Comparison of ENCODE assay signal across 19 mouse cellular contexts in the genomic region with DNA sequence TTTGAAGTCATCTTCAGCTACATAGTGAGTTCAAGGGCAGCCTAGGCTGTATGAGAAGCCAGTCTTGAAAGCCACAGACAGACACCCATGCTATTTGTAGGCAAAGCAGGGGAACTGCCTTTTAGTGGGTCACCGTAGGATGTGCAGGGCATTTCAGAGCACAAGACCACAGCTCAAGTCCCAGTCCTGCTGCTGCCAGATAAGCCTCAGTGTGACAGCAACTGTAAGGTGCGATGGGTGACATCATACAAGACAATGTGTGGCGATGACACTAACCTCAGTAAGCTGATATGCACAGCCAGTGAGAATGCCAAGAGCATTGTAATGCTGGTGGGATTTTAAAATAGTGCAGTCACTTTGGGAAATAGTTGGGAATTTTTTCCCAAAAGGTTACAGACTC. TPM values are rescaled to one million over a fixed set of nuclear protein-coding genes. Genes with fewer than 3 reads are reported as not detected.
DNase-seq lines count a peak whose midpoint lies in the region; ATAC-seq and TF ChIP-seq lines count a peak whose summit lies in the region.
"Had no signal": no experiment of that assay in that cellular context is flagged by ENCODE, and none has a peak within 500 bp of the region (broad histone marks: within the 10 kb centered on the region; RNA-seq: fewer than 3 reads in every experiment).

No protein-coding gene starts in this region.

- H3K9me3 ChIP-seq in liver, embryonic 11.5 days (ENCODE audit: control insufficient read depth, low read length) = no peaks in the 10 kb centered on the region
- no peaks in the 10 kb centered on the region for H3K9me3 ChIP-seq in liver, postnatal 0 days (ENCODE audit: low read length)
- H3K9me3 ChIP-seq: embryonic facial prominence, embryonic 15.5 days; hindbrain, embryonic 15.5 days; intestine, embryonic 15.5 days; limb, embryonic 15.5 days; midbrain, embryonic 13.5 days had no signal

- H3K9ac ChIP-seq in liver, embryonic 11.5 days (ENCODE audit: low read depth, low read length) = no peak overlapping the region
- no peak overlapping the region for H3K9ac ChIP-seq in liver, postnatal 0 days (replicated peaks)
- H3K9ac ChIP-seq: embryonic facial prominence, embryonic 15.5 days; forebrain, postnatal 0 days; hindbrain, embryonic 15.5 days; intestine, embryonic 15.5 days; limb, embryonic 15.5 days; midbrain, embryonic 13.5 days had no signal

- H3K4me3 ChIP-seq in liver, embryonic 11.5 days (ENCODE audit: low read depth, low read length) = no peak overlapping the region
- H3K4me3 ChIP-seq in liver, postnatal 0 days (ENCODE audit: low read depth, low read length) = no peak overlapping the region
- H3K4me3 ChIP-seq: embryonic facial prominence, embryonic 15.5 days; hindbrain, embryonic 15.5 days; intestine, embryonic 15.5 days; limb, embryonic 15.5 days; midbrain, embryonic 13.5 days had no signal

- no peaks in the 10 kb centered on the region for H3K36me3 ChIP-seq in liver, embryonic 11.5 days (ENCODE audit: control insufficient read depth, insufficient read depth, low read length)
- no peaks in the 10 kb centered on the region for H3K36me3 ChIP-seq in liver, postnatal 0 days (replicated peaks; ENCODE audit: insufficient read depth, low read length)
- H3K36me3 ChIP-seq: embryonic facial prominence, embryonic 15.5 days; intestine, embryonic 15.5 days; limb, embryonic 15.5 days had no signal

- TF ChIP-seq EP300 in liver, postnatal 0 days (IDR thresholded peaks at IDR 0.05; ENCODE audit: low read depth) = 0 out of 2 replicates have a peak, but pooled peaks have one; percentile 30

- WGBS in liver, embryonic 11.5 days = 49% methylated on average over 3 of the region's 3 CpGs
- 51% methylated on average over 3 of the region's 3 CpGs for WGBS in liver, postnatal 0 days (ENCODE audit: insufficient replicate concordance)

- peaks cover 4% of the 10 kb centered on the region for H3K4me1 ChIP-seq in liver, embryonic 11.5 days (replicated peaks; ENCODE audit: control insufficient read depth, insufficient read depth, low read length)
- no peaks in the 10 kb centered on the region for H3K4me1 ChIP-seq in liver, postnatal 0 days (ENCODE audit: insufficient read depth)
- H3K4me1 ChIP-seq: embryonic facial prominence, embryonic 15.5 days; hindbrain, embryonic 15.5 days; intestine, embryonic 15.5 days; limb, embryonic 15.5 days; midbrain, embryonic 13.5 days had no signal

- H3K4me2 ChIP-seq in liver, embryonic 11.5 days = no peak overlapping the region
- H3K4me2 ChIP-seq in liver, postnatal 0 days (ENCODE audit: low read depth, low read length) = no peak overlapping the region
- H3K4me2 ChIP-seq: embryonic facial prominence, embryonic 15.5 days; hindbrain, embryonic 15.5 days; intestine, embryonic 15.5 days; limb, embryonic 15.5 days; midbrain, embryonic 13.5 days had no signal

- H3K27ac ChIP-seq in liver, embryonic 11.5 days (ENCODE audit: low read depth, low read length) = no peak overlapping the region
- H3K27ac ChIP-seq in liver, postnatal 0 days (ENCODE audit: low read depth) = no peak overlapping the region
- H3K27ac ChIP-seq: embryonic facial prominence, embryonic 15.5 days; hindbrain, embryonic 15.5 days; intestine, embryonic 15.5 days; limb, embryonic 15.5 days; macrophage; midbrain, embryonic 13.5 days had no signal

- DNase-seq in 3T3-L1 (ENCODE audit: low read depth, low spot score) = peak; percentile 34
- peak; percentile 23 for DNase-seq in NIH3T3 (ENCODE audit: low read depth)
- no peak for DNase-seq in liver, embryonic 11.5 days (ENCODE audit: low spot score)
- DNase-seq in liver, postnatal 0 days = no peak
- no peak for DNase-seq in frontal cortex, postnatal 14 days (ENCODE audit: low spot score in 2 of 2)
- no peak for DNase-seq in left cerebral cortex, adult 18-20 months (ENCODE audit: low spot score in 2 of 2)
- DNase-seq in left cerebral cortex, adult 9 months (ENCODE audit: low spot score in 2 of 2) = no peak
- DNase-seq: adrenal gland, postnatal 10 days; cerebellum, adult 9-10 months; forebrain, postnatal 0 days; kidney, adult 9 months; kidney, postnatal 36 days; thymus, adult 2 months had no signal

- H3K27me3 ChIP-seq in liver, embryonic 11.5 days (replicated peaks; ENCODE audit: control insufficient read depth, insufficient read depth, low read length) = no peaks in the 10 kb centered on the region
- H3K27me3 ChIP-seq in liver, postnatal 0 days (ENCODE audit: insufficient read depth, low read length) = no peaks in the 10 kb centered on the region
- H3K27me3 ChIP-seq: embryonic facial prominence, embryonic 15.5 days; hindbrain, embryonic 15.5 days; intestine, embryonic 15.5 days; limb, embryonic 15.5 days; midbrain, embryonic 13.5 days had no signal

- peak; percentile 92 for ATAC-seq in liver, embryonic 11.5 days (replicated peaks; ENCODE audit: low FRiP score)
- ATAC-seq in liver, postnatal 0 days = peak; percentile 43; the same call in 1 of the 2 replicates
- ATAC-seq: forebrain, postnatal 0 days; intestine, embryonic 15.5 days; midbrain, embryonic 13.5 days had no signal

- no peak for TF ChIP-seq CTCF in liver, postnatal 0 days (IDR thresholded peaks at IDR 0.05; ENCODE audit: low read depth)

RNA-seq across cellular contexts. Expression of a gene that starts 56.6 kb away (rescaled TPM):
- polyA plus RNA-seq in liver, embryonic 11.5 days (2014; fragmentation: Nextera tagmentation; extraction: Ambion mirVana) = 15.4 and 15.5 TPM in 2 replicates
- polyA plus RNA-seq in liver, postnatal 0 days (2015; fragmentation: Nextera tagmentation; extraction: Ambion mirVana) = 4.2 and 5.0 TPM in 2 replicates
- total RNA-seq in left cerebral cortex, adult 18-20 months (2021) = 1 to 10 TPM; 4.2 to 4.7 TPM

RNA-seq across cellular contexts. Expression of a gene that starts 56.7 kb away (rescaled TPM):
- polyA plus RNA-seq in liver, embryonic 11.5 days (2014; fragmentation: Nextera tagmentation; extraction: Ambion mirVana) = 22.4 and 23.0 TPM in 2 replicates
- polyA plus RNA-seq in liver, postnatal 0 days (2015; fragmentation: Nextera tagmentation; extraction: Ambion mirVana) = 7.8 and 8.2 TPM in 2 replicates
- 10 to 100 TPM; 27.9 to 34.0 TPM for total RNA-seq in left cerebral cortex, adult 18-20 months (2021)

Comparison
In these comparisons a context has a peak if more than half of its experiments do, and no peak if none do; other contexts are left out.
1. DNase-seq: peak in 3T3-L1 (single experiment) and NIH3T3 (single experiment); none in liver, embryonic 11.5 days (single experiment), liver, postnatal 0 days (single experiment), frontal cortex, postnatal 14 days (0 of 2), left cerebral cortex, adult 18-20 months (0 of 2) and left cerebral cortex, adult 9 months (0 of 2).